In the genomic region with DNA sequence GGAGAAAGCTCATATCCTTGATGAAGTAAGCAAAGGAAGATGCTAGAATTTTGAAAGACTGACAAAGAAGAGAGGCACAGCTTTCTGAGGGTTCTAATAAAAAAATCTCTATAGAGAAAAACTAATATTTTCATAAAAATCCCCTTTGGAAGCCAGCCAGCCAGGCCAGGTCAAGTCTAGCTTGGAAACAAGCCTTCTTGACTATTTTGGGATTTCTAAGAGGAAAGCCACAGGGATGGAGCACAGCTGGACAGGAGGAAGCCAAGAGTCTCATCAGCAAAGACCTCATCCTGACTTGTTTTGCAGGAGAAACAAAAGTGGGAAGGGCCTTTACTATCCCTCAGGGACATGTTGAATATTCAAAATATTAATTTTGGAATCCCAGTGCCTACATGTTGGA, we compare ENCODE assay signal across 14 mouse cellular contexts.
DNase-seq lines count a peak whose midpoint lies in the region; ATAC-seq lines count a peak whose summit lies in the region.
"Had no signal": no experiment of that assay in that cellular context is flagged by ENCODE, and none has a peak within 500 bp of the region (broad histone marks: within the 10 kb centered on the region; RNA-seq: fewer than 3 reads in every experiment).

No protein-coding gene starts in this region.

- H3K9ac ChIP-seq in heart, embryonic 11.5 days (ENCODE audit: low read depth, low read length): no peak overlapping the region
- H3K9ac ChIP-seq in midbrain, embryonic 14.5 days (replicated peaks; ENCODE audit: low read length): no peak overlapping the region
- H3K9ac ChIP-seq: embryonic facial prominence, embryonic 13.5 days; intestine, embryonic 15.5 days had no signal

- no peak overlapping the region for H3K27ac ChIP-seq in heart, embryonic 11.5 days (ENCODE audit: low read depth, low read length)
- no peak overlapping the region for H3K27ac ChIP-seq in midbrain, embryonic 14.5 days (replicated peaks; ENCODE audit: low read depth, low read length)
- H3K27ac ChIP-seq: embryonic facial prominence, embryonic 13.5 days; intestine, embryonic 15.5 days had no signal

- no peaks in the 10 kb centered on the region for H3K36me3 ChIP-seq in heart, embryonic 11.5 days (ENCODE audit: control insufficient read depth, insufficient read depth, low read length)
- no peaks in the 10 kb centered on the region for H3K36me3 ChIP-seq in midbrain, embryonic 14.5 days (ENCODE audit: control insufficient read depth, insufficient read depth, low read length)
- H3K36me3 ChIP-seq: embryonic facial prominence, embryonic 13.5 days; intestine, embryonic 15.5 days had no signal

- no peaks in the 10 kb centered on the region for H3K27me3 ChIP-seq in heart, embryonic 11.5 days (ENCODE audit: control insufficient read depth, insufficient read depth, low read length)
- no peaks in the 10 kb centered on the region for H3K27me3 ChIP-seq in midbrain, embryonic 14.5 days (ENCODE audit: control insufficient read depth, insufficient read depth, low read length)
- H3K27me3 ChIP-seq: embryonic facial prominence, embryonic 13.5 days; intestine, embryonic 15.5 days; megakaryocyte, embryonic 14.5 days had no signal

- peak; percentile 95 for DNase-seq in heart, adult 11 months
- DNase-seq in NIH3T3 (ENCODE audit: low read depth) (peak; percentile 70), MN1 (ENCODE audit: low spot score) (no peak)
- peak; percentile 51 for DNase-seq in heart, adult 8-10 months (ENCODE audit: low spot score)
- peak; percentile 44 to 68 for DNase-seq in kidney, postnatal 25 days
- no peak for DNase-seq in frontal cortex, postnatal 25 days (ENCODE audit: low spot score in 2 of 2)
- no peak for DNase-seq in midbrain, embryonic 14.5 days
- DNase-seq: cerebellum, postnatal 14 days had no signal

- H3K4me3 ChIP-seq in heart, embryonic 11.5 days (ENCODE audit: low read depth, low read length): no peak overlapping the region
- H3K4me3 ChIP-seq in midbrain, embryonic 14.5 days (replicated peaks; ENCODE audit: low read depth, low read length): no peak overlapping the region
- H3K4me3 ChIP-seq: embryonic facial prominence, embryonic 13.5 days; intestine, embryonic 15.5 days; megakaryocyte, embryonic 14.5 days had no signal

- H3K9me3 ChIP-seq in heart, embryonic 11.5 days (replicated peaks; ENCODE audit: control insufficient read depth, low read length): no peaks in the 10 kb centered on the region
- H3K9me3 ChIP-seq in midbrain, embryonic 14.5 days (ENCODE audit: control insufficient read depth, low read length): no peaks in the 10 kb centered on the region
- H3K9me3 ChIP-seq: intestine, embryonic 15.5 days had no signal

- ATAC-seq in heart, embryonic 11.5 days (replicated peaks; ENCODE audit: insufficient number of reproducible peaks, low FRiP score, low TSS enrichment): no peak
- ATAC-seq in midbrain, embryonic 14.5 days (ENCODE audit: low FRiP score, low TSS enrichment): no peak
- ATAC-seq: forebrain, embryonic 16.5 days; intestine, embryonic 15.5 days had no signal

- no peaks in the 10 kb centered on the region for H3K4me1 ChIP-seq in heart, embryonic 11.5 days (ENCODE audit: control insufficient read depth, insufficient read depth, low read length)
- H3K4me1 ChIP-seq in midbrain, embryonic 14.5 days (ENCODE audit: control insufficient read depth, insufficient read depth, low read length): no peaks in the 10 kb centered on the region
- H3K4me1 ChIP-seq: embryonic facial prominence, embryonic 13.5 days; intestine, embryonic 15.5 days; megakaryocyte, embryonic 14.5 days had no signal

- H3K4me2 ChIP-seq in heart, embryonic 11.5 days: no peak overlapping the region
- H3K4me2 ChIP-seq in midbrain, embryonic 14.5 days (ENCODE audit: low read length): no peak overlapping the region
- H3K4me2 ChIP-seq: embryonic facial prominence, embryonic 13.5 days; intestine, embryonic 15.5 days; liver, embryonic 11.5 days had no signal

Comparison
In these comparisons a context has a peak if more than half of its experiments do, and no peak if none do; other contexts are left out.
1. DNase-seq: peak in heart, adult 11 months (single experiment), NIH3T3 (single experiment), heart, adult 8-10 months (single experiment) and kidney, postnatal 25 days (2 of 2); none in MN1 (single experiment), frontal cortex, postnatal 25 days (0 of 2) and midbrain, embryonic 14.5 days (single experiment).